Mouse (Mus musculus): Measurements from ENCODE around the gene Sertad2.

DNA sequence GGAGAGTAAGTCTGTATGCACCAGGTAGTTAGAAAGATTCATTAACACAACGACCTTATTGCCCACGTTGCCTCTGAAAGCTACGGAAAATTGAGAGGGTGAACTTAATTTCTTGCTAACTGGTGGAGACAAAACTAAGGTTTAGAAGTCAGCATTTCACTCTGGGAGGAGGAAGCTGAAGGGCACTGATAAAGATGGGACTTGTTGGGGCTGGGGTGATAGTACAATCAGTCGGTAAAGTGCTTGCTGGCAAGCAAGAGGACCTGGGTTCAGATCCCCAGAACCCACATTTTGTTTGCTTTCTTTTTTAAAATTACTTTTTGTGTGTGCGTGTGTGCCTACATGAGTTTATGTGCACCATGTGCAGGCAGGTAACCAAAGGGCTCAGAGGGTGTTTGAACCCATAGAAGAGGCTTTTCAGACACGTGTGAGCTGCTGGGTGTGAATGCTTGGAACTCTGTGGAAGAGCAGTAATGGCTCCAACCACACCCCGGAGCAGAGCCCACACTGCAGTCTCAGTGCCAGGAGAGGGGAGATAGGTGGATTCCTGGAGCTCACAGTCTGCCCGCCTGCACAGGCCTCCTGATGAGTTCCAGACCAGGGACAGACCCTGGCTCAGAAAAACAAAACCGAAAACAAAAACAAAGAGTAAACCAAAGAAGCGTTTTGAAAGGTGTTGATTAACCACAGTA lies 17.0 kb downstream of the Sertad2 start:
- TF ChIP-seq CTCF (IDR thresholded peaks at IDR 0.05): no peak
- no peak for TF ChIP-seq POLR2A (IDR thresholded peaks at IDR 0.05; ENCODE audit: insufficient read depth, low read depth, low read length)
